Mouse (Mus musculus) embryo, embryonic 10.5 days (tissue): ENCODE results near the gene Gm29797.

Source experiments
- DNase-seq: peaks from one replicate; pipeline ENCODE4 v3.0.0-alpha.2; 2015; ENCODE audit warnings: low spot score

The Gm29797 gene

DNA sequence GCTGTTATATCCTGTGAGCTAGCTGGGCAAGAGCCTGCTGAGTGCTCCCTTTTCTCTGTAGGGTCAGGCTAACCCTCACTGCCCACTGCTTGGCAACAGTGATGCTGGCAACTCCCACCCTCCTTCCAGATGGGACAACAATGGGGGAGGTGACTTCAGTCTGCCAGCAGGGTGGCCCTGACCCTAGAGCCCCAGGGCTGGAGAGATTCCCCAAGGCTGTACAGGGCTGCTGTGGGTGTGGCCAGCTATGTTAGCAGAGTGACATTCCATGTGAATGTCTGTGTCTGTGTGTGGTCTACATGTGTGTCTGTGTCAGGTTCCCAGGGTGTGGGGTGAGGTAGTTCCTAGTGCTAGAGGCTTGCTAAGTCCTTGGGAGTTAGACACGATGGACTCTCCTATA, 16.7 kb downstream of the Gm29797 start:
- peak; percentile 36 for DNase-seq

GRCm38 (mm10) chr2:181674934-181675333, 18.1 kb downstream of the Gm29797 start:
- DNase-seq: no peak

DNA sequence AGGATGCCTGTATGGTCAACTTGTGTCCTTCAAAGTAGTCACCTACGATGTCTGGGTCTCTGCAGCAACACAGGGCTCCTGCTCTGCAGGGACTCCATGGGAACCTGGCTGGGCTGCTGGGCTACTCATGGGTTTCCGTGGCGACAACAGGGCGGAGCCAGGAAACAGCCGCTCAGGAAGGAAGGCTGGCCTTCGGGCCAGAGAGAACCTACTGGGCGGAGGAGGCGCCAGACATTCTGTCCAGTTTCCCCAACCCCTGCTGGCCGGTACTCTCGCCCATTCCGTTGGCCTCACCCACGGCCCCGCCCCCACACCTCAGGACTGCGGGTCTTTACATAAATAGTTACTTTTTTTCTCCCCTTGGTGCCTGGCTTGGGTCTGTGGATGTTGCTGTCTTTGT, 18.6 kb downstream of the Gm29797 start:
- DNase-seq: peak; percentile 78

DNA sequence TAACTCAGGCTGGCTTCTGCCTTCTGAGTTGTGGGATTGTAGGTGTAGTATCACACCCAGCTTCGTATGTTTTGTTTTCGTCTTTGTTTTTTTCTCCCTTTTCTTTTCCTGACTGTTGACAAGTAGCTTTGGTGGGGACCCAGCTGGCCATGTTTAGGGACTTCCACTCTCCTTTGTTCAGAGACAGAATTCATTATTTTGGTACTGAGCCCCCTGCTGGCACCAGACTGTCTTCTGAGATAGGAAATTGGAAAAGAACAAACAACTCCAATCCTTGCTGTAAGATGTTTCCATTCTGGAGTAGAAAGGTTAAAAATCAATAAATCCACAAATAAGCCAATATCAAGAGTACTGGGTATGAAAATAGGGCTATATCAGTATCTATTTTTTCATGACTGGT, 19.6 kb downstream of the Gm29797 start:
- DNase-seq: peak; percentile 65

- DNase-seq: no peak
Measured at GRCm38 (mm10) chr2:181677096-181677754, 20.4 kb downstream of the Gm29797 start.

DNA sequence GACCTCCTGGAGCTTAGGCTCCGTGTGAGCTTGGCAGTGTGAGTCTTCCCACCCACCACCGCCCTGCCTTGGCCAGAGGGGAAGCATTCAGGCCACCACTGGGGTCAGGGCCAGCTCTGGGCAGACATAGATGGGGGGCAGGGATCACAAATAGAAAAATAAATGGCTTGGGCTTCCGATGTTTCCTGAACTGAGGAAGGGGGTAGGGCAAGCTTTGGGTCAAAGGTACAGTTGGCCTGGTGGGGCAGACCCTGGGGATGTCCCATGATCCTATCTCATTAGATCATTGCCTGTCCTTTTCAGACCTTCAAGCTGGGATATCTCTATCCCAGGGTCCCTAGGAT, 20.9 kb downstream of the Gm29797 start:
- no peak for DNase-seq

GRCm38 (mm10) chr2:181678780-181679179, 21.9 kb downstream of the Gm29797 start:
- DNase-seq: peak; percentile 90

DNA sequence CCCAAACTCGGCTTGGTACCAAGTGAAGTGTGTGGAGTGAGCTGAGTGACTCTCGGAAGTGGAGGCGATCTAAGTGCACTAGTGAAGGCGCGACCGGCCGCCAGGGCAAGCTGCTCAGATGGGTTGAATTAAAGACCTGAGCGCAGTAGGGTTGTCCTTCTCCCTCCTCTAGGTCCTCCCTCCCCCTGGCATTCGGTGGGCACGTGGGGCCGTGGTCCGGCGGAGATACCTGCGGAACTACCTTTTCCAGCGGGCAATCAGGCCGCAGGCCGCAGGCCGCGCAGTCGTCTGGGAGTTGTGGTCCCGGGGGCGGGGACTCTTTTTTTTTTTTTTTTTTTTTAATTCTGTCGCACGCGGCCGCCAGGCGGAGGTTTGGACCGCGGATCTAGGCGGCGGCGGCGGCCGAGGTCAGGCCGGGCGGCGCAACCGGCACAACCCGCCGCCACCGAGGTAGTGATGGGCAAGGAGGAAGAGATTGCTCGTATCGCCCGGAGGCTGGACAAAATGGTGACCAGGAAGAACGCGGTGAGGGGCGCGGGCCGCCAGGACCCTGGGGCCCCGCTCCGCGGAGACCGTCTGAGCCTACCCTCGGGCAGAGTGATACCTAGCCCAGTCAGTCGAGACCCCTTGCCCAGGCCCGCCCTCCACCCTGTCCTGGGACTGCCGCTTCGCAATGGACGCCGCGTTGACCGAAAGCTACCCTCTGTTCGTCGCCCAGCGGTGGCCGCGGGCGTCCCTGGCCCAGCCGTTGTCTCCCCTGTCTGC, 23.3 kb downstream of the Gm29797 start, which contains the start of gene Tcea2:
Gene Tcea2 (plus strand): TSS at position 360 of the 765 bp plus-strand sequence.
- DNase-seq: peak; percentile 78

DNA sequence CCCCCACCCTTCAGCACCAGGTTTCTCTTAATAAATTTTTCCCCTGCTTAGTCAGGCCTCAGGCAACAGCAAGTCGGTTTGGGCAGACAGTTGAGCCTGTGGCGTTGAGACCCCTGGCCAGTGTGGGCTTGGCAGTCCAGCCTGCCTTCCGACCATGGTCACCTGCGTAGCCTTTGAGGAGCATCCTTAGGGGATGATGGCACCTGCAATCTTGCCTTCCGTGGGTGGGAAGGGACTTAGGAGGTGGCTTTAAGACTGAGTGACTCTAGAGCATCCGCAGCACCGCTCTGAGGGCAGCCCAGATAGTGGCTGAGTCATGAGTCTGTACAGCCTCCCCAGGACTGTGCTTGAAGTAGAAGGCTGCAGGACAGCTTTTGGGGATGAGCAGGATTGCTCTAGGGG, 23.9 kb downstream of the Gm29797 start:
- DNase-seq: no peak

- no peak for DNase-seq
Measured at GRCm38 (mm10) chr2:181681978-181682377, 25.1 kb downstream of the Gm29797 start.

DNA sequence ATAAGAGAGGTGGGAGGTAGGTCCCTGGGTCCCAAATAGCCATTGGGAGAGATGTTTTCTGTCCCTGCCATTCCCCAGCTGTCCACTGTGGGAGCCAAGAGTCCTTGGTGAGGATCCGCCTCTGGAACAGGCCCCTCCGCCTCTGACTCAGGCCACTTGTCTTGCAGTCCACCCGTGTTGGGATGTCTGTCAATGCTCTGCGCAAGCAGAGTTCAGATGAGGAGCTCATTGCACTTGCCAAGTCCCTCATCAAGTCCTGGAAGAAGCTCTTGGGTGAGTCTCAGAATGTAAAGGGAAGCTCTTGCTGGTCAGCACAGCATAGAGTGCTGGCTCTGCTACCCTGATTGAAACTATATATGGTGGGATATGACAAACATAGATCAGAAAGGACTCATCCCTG, 26.5 kb downstream of the Gm29797 start:
- no peak for DNase-seq

DNA sequence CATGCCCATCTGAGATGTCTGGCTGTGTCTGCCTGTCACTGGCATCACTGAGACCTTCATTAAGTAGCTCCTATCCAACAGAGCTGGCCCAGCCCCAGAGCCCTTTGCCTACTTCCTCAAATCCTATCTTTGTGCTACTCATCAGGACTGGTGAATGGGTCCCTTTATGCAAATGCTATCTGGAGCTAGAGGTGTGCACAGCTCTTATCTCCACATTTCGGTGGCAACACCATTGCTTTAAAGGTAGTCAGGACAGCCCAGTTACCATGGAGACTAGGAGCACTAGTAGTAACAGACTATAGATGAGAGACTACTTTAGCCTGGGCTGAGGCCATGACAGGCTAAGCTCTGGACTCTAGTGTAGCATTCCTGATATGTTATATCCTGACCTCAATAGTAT, 27.9 kb downstream of the Gm29797 start:
- no peak for DNase-seq

DNA sequence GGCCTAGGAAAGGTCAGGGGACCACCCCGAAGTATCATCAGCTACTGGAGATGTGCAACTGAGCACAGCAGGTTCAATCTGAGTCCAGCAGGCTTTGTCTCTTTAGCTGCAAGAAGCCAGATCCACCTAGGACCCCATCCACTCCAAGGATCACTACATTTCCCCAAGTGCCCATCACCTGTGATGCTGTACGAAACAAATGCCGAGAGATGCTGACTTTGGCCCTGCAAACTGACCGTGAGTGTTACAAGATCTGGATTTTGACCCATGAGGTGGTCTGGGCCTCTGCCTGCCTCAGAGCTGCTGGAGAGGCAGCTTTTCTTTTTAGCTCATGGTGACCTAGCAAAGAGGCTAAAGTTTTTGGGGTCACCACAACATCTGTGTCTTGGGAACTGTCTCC, 28.9 kb downstream of the Gm29797 start:
- no peak for DNase-seq

DNA sequence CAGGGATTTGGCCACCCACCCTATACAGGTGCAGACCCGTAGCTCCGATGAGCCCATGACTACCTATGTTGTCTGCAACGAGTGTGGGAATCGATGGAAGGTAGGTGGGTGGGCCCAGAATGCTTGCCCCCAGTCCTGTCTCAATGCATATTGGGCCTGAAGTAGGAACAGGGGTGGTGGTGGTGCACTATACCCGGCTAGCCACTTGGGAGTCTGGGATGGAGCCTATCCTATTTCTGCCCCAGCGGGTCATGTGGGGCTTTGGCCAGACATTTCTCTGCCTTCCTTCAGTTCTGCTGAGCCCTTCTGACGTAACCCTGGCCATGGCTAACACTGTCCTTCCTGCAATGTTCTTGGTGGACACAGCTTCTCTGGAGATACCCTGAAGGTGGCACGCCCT, 30.8 kb downstream of the Gm29797 start:
- no peak for DNase-seq

GRCm38 (mm10) chr2:181689466-181690160, 32.8 kb downstream of the Gm29797 start:
- DNase-seq: no peak

- no peak for DNase-seq
Measured at GRCm38 (mm10) chr2:181691083-181691482, 34.2 kb downstream of the Gm29797 start.

DNA sequence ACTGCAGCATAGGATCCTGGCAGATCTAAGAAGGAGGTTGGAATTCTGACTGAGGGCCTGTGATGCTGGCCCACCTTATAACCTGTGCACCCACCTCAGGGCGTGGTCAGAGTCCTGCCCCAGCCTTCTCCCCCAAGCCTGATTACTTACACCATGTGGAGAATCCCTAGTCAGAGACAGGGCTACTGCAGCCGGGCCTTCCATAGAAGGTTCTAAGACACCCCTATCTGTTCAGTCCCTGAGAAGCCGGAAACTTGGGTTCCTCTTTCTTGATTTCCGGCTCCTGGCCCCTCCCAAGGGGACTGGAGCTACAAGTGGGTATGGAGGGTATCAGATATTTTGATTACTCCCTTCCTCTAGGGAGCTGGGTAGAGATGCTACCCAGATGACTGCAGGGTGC, 34.7 kb downstream of the Gm29797 start:
- no peak for DNase-seq

DNA sequence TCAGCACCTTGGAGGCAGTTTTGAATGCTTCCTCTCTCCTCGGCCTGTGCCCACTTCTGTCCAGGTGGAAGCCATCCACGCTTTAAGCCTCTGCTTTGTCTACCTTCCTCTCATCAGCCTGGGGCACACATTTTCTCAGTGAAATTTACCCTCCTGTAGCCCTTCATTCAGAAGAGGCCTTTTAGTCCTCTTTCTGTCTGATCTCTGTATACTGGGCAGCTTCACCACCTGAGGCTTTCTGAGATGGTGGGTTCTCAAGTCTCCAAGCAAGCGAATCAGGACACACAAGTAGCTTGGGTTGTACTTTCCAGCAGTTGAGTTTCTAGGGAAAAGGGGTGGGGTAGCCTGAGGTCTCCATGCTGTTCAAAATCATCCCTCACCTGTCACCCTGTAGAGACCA, 35.5 kb downstream of the Gm29797 start:
- no peak for DNase-seq

GRCm38 (mm10) chr2:181693339-181694280, 36.8 kb downstream of the Gm29797 start, which contains the start of gene Rgs19:
Gene Rgs19 (minus strand): TSS chr2:181693977.
- peak; percentile 83 for DNase-seq

- no peak for DNase-seq
Measured at GRCm38 (mm10) chr2:181694581-181694980, 37.7 kb downstream of the Gm29797 start.

DNA sequence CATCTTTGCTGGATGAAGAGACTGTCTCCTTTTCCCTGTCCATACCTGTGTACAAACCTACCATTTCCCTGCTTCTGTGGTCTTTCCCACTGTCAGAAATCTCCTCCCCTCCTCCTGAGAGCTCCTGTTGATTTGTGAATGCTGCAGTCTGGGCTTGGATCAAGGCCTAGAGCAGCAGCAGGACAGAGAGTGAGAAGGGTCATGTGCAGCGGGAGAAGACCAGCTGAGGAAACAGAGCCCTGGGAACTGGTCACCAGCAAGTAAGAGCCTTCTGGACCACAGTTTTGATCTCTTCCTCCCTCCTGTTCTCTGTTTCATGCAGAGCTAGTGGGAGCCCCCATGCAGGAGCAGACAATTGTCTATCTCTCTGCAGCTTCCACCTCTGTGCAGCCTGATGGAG, 38.9 kb downstream of the Gm29797 start:
- DNase-seq: no peak
